Mouse (Mus musculus) embryonic fibroblast, embryonic 13.5 days (primary cell): ENCODE data around the gene Trmt2a.

Experiments used
- CTCF ChIP-seq: IDR thresholded peaks from 2 replicates; pipeline ENCODE4 v1.5.1; 2011; ENCODE audit warnings: mild to moderate bottlenecking, control low read depth, low read length, moderate library complexity, borderline replicate concordance; ENCODE audit not compliant: insufficient read depth
- POLR2A ChIP-seq: IDR thresholded peaks from 2 replicates; pipeline ENCODE4 v1.6.1; 2011; ENCODE audit warnings: low read depth, mild to moderate bottlenecking, control low read depth, low read length, moderate library complexity

GRCm38 (mm10) chr16:18250828-18251790 is 2.6 kb downstream of the Trmt2a start:
- TF ChIP-seq POLR2A = no peak
- TF ChIP-seq CTCF = no peak
